Mouse (Mus musculus): ENCODE measurements around the gene Pou3f1. TPM values are rescaled to one million over a fixed set of nuclear protein-coding genes. Genes with fewer than 3 reads are reported as not detected.
A peak's percentile ranks its signal among the peaks of the same experiment; 100 is the strongest.

The Pou3f1 gene
- polyA plus RNA-seq, 1 experiment, result 12.8 TPM

GRCm38 (mm10) chr4:124683474-124683873 lies 26.9 kb downstream of the Pou3f1 start:
- Histone ChIP-seq H3K9me3 (replicated peaks; ENCODE audit: control insufficient read depth, insufficient read depth, low read length, poor library complexity, severe bottlenecking) (no peaks in the 10 kb centered on the region), H3K9ac (ENCODE audit: low read depth, poor library complexity, severe bottlenecking) (no peak overlapping the region), H3K4me1 (ENCODE audit: control insufficient read depth, insufficient read depth, low read length) (peaks cover 1% of the 10 kb centered on the region), H3K27ac (ENCODE audit: insufficient read depth, low read length) (no peak overlapping the region), H3K27me3 (ENCODE audit: control insufficient read depth, insufficient read depth, low read length, poor library complexity, severe bottlenecking) (no peaks in the 10 kb centered on the region), H3K36me3 (ENCODE audit: control insufficient read depth, insufficient read depth, low read length, poor library complexity, severe bottlenecking) (peaks cover 50% of the 10 kb centered on the region), H3K4me3 (ENCODE audit: low read depth, low read length) (no peak overlapping the region)
- no peak for TF ChIP-seq EP300 (IDR thresholded peaks at IDR 0.05; ENCODE audit: insufficient read depth, low read depth, low read length)

DNA sequence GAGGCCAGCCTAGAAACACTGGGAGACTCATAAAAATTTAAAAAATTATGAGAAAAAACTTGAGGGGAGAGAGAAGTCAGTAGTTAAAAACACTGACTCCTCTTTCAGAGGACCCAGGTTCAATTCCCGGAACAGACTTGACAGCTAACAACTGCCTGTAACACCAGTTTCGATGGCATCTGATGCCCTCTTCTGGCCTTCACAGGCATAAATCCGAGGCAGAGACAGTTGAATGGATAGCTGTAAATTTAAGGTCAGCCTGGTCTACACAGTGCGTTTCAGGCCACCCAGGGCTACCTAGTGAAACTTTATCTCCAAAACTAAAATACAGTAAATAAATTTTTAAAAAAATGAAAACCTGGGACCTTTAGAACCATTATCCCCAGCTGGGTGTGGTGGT lies 28.4 kb downstream of the Pou3f1 start:
- Histone ChIP-seq H3K9me3 (replicated peaks; ENCODE audit: control insufficient read depth, insufficient read depth, low read length, poor library complexity, severe bottlenecking) (no peaks in the 10 kb centered on the region), H3K27me3 (ENCODE audit: control insufficient read depth, insufficient read depth, low read length, poor library complexity, severe bottlenecking) (no peaks in the 10 kb centered on the region), H3K9ac (ENCODE audit: low read depth, poor library complexity, severe bottlenecking) (no peak overlapping the region), H3K4me1 (ENCODE audit: control insufficient read depth, insufficient read depth, low read length) (peaks cover 1% of the 10 kb centered on the region), H3K27ac (ENCODE audit: insufficient read depth, low read length) (no peak overlapping the region), H3K4me3 (ENCODE audit: low read depth, low read length) (no peak overlapping the region), H3K36me3 (ENCODE audit: control insufficient read depth, insufficient read depth, low read length, poor library complexity, severe bottlenecking) (peaks cover 42% of the 10 kb centered on the region)
- TF ChIP-seq EP300 (IDR thresholded peaks at IDR 0.05; ENCODE audit: insufficient read depth, low read depth, low read length), result no peak

DNA sequence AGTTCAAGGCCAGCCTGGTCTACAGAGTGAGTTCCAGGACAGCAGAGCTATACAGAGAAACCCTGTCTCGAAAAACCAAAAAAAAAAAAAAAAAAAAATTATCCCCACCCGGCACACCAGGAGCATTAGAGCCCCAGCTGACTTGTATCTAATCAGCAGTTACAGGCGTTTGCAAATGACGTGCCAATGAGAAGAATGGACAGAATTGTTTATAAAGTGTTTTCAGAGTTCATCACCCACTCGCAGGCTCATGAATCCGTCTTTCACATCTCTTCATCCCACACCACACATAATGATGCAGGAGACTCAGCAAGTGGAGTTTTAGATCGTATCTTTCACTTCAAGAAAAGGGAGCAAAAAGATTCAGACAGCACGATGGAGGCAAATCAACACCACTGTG lies 28.8 kb downstream of the Pou3f1 start:
- peaks cover 1% of the 10 kb centered on the region for H3K4me1 ChIP-seq (ENCODE audit: control insufficient read depth, insufficient read depth, low read length)
- no peaks in the 10 kb centered on the region for H3K27me3 ChIP-seq (ENCODE audit: control insufficient read depth, insufficient read depth, low read length, poor library complexity, severe bottlenecking)
- H3K9me3 ChIP-seq (replicated peaks; ENCODE audit: control insufficient read depth, insufficient read depth, low read length, poor library complexity, severe bottlenecking), result no peaks in the 10 kb centered on the region
- H3K9ac ChIP-seq (ENCODE audit: low read depth, poor library complexity, severe bottlenecking), result no peak overlapping the region
- H3K36me3 ChIP-seq (ENCODE audit: control insufficient read depth, insufficient read depth, low read length, poor library complexity, severe bottlenecking), result peaks cover 38% of the 10 kb centered on the region
- H3K4me3 ChIP-seq (ENCODE audit: low read depth, low read length), result no peak overlapping the region
- no peak for TF ChIP-seq POLR2A (IDR thresholded peaks at IDR 0.05; ENCODE audit: insufficient read depth, low read length)
- TF ChIP-seq CTCF (IDR thresholded peaks at IDR 0.05; ENCODE audit: low read depth, low read length), result no peak
- TF ChIP-seq EP300 (IDR thresholded peaks at IDR 0.05; ENCODE audit: insufficient read depth, low read depth, low read length), result no peak
- H3K27ac ChIP-seq (ENCODE audit: insufficient read depth, low read length), result no peak overlapping the region

- Histone ChIP-seq H3K9me3 (replicated peaks; ENCODE audit: control insufficient read depth, insufficient read depth, low read length, poor library complexity, severe bottlenecking) (no peaks in the 10 kb centered on the region), H3K9ac (ENCODE audit: low read depth, poor library complexity, severe bottlenecking) (no peak overlapping the region), H3K4me1 (ENCODE audit: control insufficient read depth, insufficient read depth, low read length) (peaks cover 1% of the 10 kb centered on the region), H3K36me3 (ENCODE audit: control insufficient read depth, insufficient read depth, low read length, poor library complexity, severe bottlenecking) (peaks cover 35% of the 10 kb centered on the region), H3K4me3 (ENCODE audit: low read depth, low read length) (no peak overlapping the region), H3K27ac (ENCODE audit: insufficient read depth, low read length) (no peak overlapping the region), H3K27me3 (ENCODE audit: control insufficient read depth, insufficient read depth, low read length, poor library complexity, severe bottlenecking) (no peaks in the 10 kb centered on the region)
- TF ChIP-seq CTCF (IDR thresholded peaks at IDR 0.05; ENCODE audit: low read depth, low read length) (no peak), EP300 (IDR thresholded peaks at IDR 0.05; ENCODE audit: insufficient read depth, low read depth, low read length) (no peak), POLR2A (IDR thresholded peaks at IDR 0.05; ENCODE audit: insufficient read depth, low read length) (no peak)
Measured at GRCm38 (mm10) chr4:124685897-124686402, 29.3 kb downstream of the Pou3f1 start.

DNA sequence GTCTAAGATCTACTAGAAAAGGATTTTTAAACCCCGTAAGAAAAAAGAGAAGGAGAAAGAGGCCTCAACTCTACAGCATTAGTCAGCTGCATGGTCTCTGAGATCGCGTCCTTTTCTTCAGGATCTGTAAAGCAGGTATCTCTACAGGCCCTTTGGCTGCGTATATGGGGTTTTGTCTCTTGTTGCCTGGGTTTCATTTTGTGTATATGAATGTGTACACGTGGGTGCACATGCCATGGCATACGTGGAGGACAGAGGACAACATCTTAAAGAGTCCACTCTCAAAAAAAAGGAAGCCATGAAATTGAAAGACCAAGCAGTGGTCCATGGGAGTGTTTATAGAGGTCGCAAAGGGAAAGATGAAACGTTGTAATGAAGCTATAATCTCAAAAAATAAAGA lies 34.8 kb downstream of the Pou3f1 start:
- Histone ChIP-seq H3K4me1 (ENCODE audit: control insufficient read depth, insufficient read depth, low read length) (no peaks in the 10 kb centered on the region), H3K9ac (ENCODE audit: low read depth, poor library complexity, severe bottlenecking) (no peak overlapping the region), H3K9me3 (replicated peaks; ENCODE audit: control insufficient read depth, insufficient read depth, low read length, poor library complexity, severe bottlenecking) (no peaks in the 10 kb centered on the region), H3K27ac (ENCODE audit: insufficient read depth, low read length) (no peak overlapping the region), H3K27me3 (ENCODE audit: control insufficient read depth, insufficient read depth, low read length, poor library complexity, severe bottlenecking) (no peaks in the 10 kb centered on the region), H3K4me3 (ENCODE audit: low read depth, low read length) (no peak overlapping the region), H3K36me3 (ENCODE audit: control insufficient read depth, insufficient read depth, low read length, poor library complexity, severe bottlenecking) (no peaks in the 10 kb centered on the region; the same call in 1 of the 2 replicates)
- no peak for TF ChIP-seq CTCF (IDR thresholded peaks at IDR 0.05; ENCODE audit: low read depth, low read length)
- no peak for TF ChIP-seq EP300 (IDR thresholded peaks at IDR 0.05; ENCODE audit: insufficient read depth, low read depth, low read length)
- no peak for TF ChIP-seq POLR2A (IDR thresholded peaks at IDR 0.05; ENCODE audit: insufficient read depth, low read length)

GRCm38 (mm10) chr4:124692416-124692861 lies 35.8 kb downstream of the Pou3f1 start:
- no peak overlapping the region for H3K27ac ChIP-seq (ENCODE audit: insufficient read depth, low read length)
- no peaks in the 10 kb centered on the region for H3K27me3 ChIP-seq (ENCODE audit: control insufficient read depth, insufficient read depth, low read length, poor library complexity, severe bottlenecking)
- H3K36me3 ChIP-seq (ENCODE audit: control insufficient read depth, insufficient read depth, low read length, poor library complexity, severe bottlenecking), result no peaks in the 10 kb centered on the region; the same call in 1 of the 2 replicates
- H3K4me3 ChIP-seq (ENCODE audit: low read depth, low read length), result no peak overlapping the region
- no peaks in the 10 kb centered on the region for H3K9me3 ChIP-seq (replicated peaks; ENCODE audit: control insufficient read depth, insufficient read depth, low read length, poor library complexity, severe bottlenecking)
- H3K9ac ChIP-seq (ENCODE audit: low read depth, poor library complexity, severe bottlenecking), result peak overlapping the region; percentile 58
- TF ChIP-seq EP300 (IDR thresholded peaks at IDR 0.05; ENCODE audit: insufficient read depth, low read depth, low read length) (no peak), CTCF (IDR thresholded peaks at IDR 0.05; ENCODE audit: low read depth, low read length) (no peak), POLR2A (IDR thresholded peaks at IDR 0.05; ENCODE audit: insufficient read depth, low read length) (no peak)
- H3K4me1 ChIP-seq (ENCODE audit: control insufficient read depth, insufficient read depth, low read length), result no peaks in the 10 kb centered on the region
